Mouse (Mus musculus) stomach, embryonic 14.5 days (tissue): ENCODE measurements around the gene Tmem9. TPM values are rescaled to one million over a fixed set of nuclear protein-coding genes. Genes with fewer than 3 reads are reported as not detected.

Experiments
- ATAC-seq: fragments of 200-750 bp; cut with Nextera tagmentation; 2 replicates; pipeline ENCODE4 v1.8.0; 2017; ENCODE audit warnings: low read depth, moderate TSS enrichment; ENCODE audit not compliant: insufficient number of reproducible peaks, insufficient read depth, low FRiP score
- H3K27ac ChIP-seq: fragments of 300-500 bp; sonication (generic); 2 replicates; pipeline ENCODE4 v1.5.1; 2014; ENCODE audit warnings: mild to moderate bottlenecking, low read length, moderate library complexity, mixed read lengths
- H3K27me3 ChIP-seq: fragments of 300-500 bp; sonication (generic); 2 replicates; pipeline ENCODE4 v1.6.1; 2014; ENCODE audit warnings: low read length, control low read depth, mixed read lengths; ENCODE audit not compliant: control insufficient read depth, insufficient read depth
- H3K36me3 ChIP-seq: fragments of 300-500 bp; sonication (generic); 2 replicates; pipeline ENCODE4 v1.6.1; 2014; ENCODE audit warnings: mild to moderate bottlenecking, control low read depth, low read length, moderate library complexity, mixed read lengths; ENCODE audit not compliant: control insufficient read depth, insufficient read depth
- H3K4me1 ChIP-seq: fragments of 300-500 bp; sonication (generic); 2 replicates; pipeline ENCODE4 v1.6.1; 2014; ENCODE audit warnings: low read length, control low read depth, mixed read lengths; ENCODE audit not compliant: control insufficient read depth, insufficient read depth
- H3K4me2 ChIP-seq: fragments of 300-500 bp; sonication (generic); replicated peaks from 2 replicates; pipeline ENCODE4 v1.6.1; 2014; ENCODE audit warnings: low read depth, low read length, control low read depth
- H3K4me3 ChIP-seq: fragments of 300-500 bp; sonication (generic); 2 replicates; pipeline ENCODE4 v1.5.1; 2014; ENCODE audit warnings: low read depth, low read length, control low read depth
- H3K9ac ChIP-seq: fragments of 300-500 bp; sonication (generic); replicated peaks from 2 replicates; pipeline ENCODE4 v1.6.1; 2014; ENCODE audit warnings: low read depth, mild to moderate bottlenecking, control low read depth, low read length, moderate library complexity, mixed read lengths
- H3K9me3 ChIP-seq: fragments of 300-500 bp; sonication (generic); 2 replicates; pipeline ENCODE4 v1.6.1; 2016; ENCODE audit warnings: low read depth, low read length, control low read depth; ENCODE audit not compliant: control insufficient read depth
- WGBS: fragments of 180-500 bp; shearing (Covaris S2); extraction: QIAGEN DNeasy Blood & Tissue Kit; methylation state at CpG from one replicate; pipeline ENCODE4 v1.1.7; 2014; 5-methylcytosine and 5-hydroxymethylcytosine counted together
- polyA plus RNA-seq: library from polyadenylated mRNA; unstranded; fragments of >200 nt; fragmentation: Nextera tagmentation; extraction: Ambion mirVana; gene quantifications from 2 replicates; pipeline ENCODE4 v1.2.1, GENCODE M21; 2014

Tmem9 gene
- polyA plus RNA-seq, 1 experiment from 2014 or later = 136 TPM

DNA sequence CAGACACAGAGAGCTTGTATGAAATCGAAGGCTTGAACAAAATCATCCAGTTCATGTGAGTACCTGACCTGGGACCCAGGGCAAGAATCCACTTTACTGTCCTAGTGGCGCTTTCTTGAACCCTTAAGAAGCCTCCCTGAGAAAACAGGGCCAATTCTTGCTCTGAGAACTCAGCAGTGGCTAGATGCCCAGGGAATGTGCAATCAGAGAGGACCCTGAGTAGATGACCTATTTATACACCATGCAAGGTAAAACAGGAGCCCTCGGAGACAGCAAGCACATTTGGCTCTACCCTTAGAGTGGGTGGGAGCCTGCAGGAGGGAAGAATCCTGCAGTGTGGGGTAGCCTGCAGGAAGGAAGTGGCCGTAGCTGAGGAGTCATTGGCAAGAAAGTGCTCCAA, 69.7 kb downstream of the Tmem9 start:
- H3K4me1 ChIP-seq = no peaks in the 10 kb centered on the region
- no peak overlapping the region for H3K4me3 ChIP-seq
- no peaks in the 10 kb centered on the region for H3K36me3 ChIP-seq
- H3K27ac ChIP-seq = no peak overlapping the region
- no peaks in the 10 kb centered on the region for H3K27me3 ChIP-seq
- H3K4me2 ChIP-seq = no peak overlapping the region
- ATAC-seq = no peak
- H3K9me3 ChIP-seq = no peaks in the 10 kb centered on the region
- whole genome bisulfite sequencing = 56% methylated on average over 4 of the region's 4 CpGs
- H3K9ac ChIP-seq = no peak overlapping the region

DNA sequence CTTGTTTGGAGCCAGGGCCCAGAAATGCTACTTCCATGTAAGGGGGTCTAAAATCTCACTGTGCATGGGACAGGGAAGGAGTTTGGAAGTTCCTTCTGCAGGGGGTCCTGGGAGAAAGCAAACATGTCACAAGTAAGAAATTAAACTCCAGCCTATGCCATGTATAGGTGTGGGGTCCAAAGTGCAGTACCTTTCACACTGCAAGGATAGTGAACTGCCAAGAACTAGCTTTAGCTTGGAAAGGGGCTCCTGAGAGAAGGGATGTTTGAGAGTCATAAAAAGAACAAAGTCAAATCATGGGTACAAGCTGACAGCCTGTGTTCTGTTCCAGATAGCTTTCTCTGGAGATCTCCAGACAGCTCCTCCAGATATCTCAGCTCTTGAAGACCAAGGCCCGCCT, 73.2 kb downstream of the Tmem9 start:
- no peak overlapping the region for H3K9ac ChIP-seq
- WGBS = 86% methylated on average over 1 of the region's 1 CpGs
- ATAC-seq = no peak

More for the DNA sequence above, 73.2 kb downstream of the Tmem9 start:
- Histone ChIP-seq H3K27me3 (no peaks in the 10 kb centered on the region), H3K4me2 (no peak overlapping the region), H3K4me3 (no peak overlapping the region), H3K36me3 (no peaks in the 10 kb centered on the region), H3K27ac (no peak overlapping the region), H3K4me1 (no peaks in the 10 kb centered on the region), H3K9me3 (no peaks in the 10 kb centered on the region)

Other genes starting within 250 kb of the Tmem9 start
- 82.1 and 86.8 TPM in 2 replicates for gene Phlda3, start 242.0 kb upstream of the Tmem9 start, polyA plus RNA-seq
- 1.9 and 3.2 TPM in 2 replicates for gene Tnni1, start 228.7 kb upstream of the Tmem9 start, polyA plus RNA-seq
- gene Lad1, start 189.6 kb upstream of the Tmem9 start, polyA plus RNA-seq = 58.2 and 60.5 TPM in 2 replicates
- gene Tnnt2, start 171.8 kb upstream of the Tmem9 start, polyA plus RNA-seq = 10.4 and 14.6 TPM in 2 replicates
- 5.7 and 7.5 TPM in 2 replicates for gene Pkp1, start 88.9 kb upstream of the Tmem9 start, polyA plus RNA-seq
- gene Igfn1, start 1.8 kb upstream of the Tmem9 start, polyA plus RNA-seq = 0.13 and 0.19 TPM in 2 replicates
- 0.97 and 1.2 TPM in 2 replicates for gene Ascl5, start 42.7 kb downstream of the Tmem9 start, polyA plus RNA-seq
- gene Cacna1s, start 44.6 kb downstream of the Tmem9 start, polyA plus RNA-seq = not detected in 2 replicates
- 3.2 and 4.4 TPM in 2 replicates for gene Kif21b, start 123.2 kb downstream of the Tmem9 start, polyA plus RNA-seq
- 1.5 and 2.7 TPM in 2 replicates for gene Mroh3, start 204.7 kb downstream of the Tmem9 start, polyA plus RNA-seq
- gene Inava, start 226.1 kb downstream of the Tmem9 start, polyA plus RNA-seq = 38.7 and 40.3 TPM in 2 replicates